Mouse (Mus musculus): ENCODE measurements at regions not wholly inside any gene's neighbourhood (a gene's known extent, or its start where the extent isn't known, plus 50 kb on each side); places are given as distances from the start of the nearest gene placed in this dataset.
A peak's percentile ranks its signal among the peaks of the same experiment; 100 is the strongest.

DNA sequence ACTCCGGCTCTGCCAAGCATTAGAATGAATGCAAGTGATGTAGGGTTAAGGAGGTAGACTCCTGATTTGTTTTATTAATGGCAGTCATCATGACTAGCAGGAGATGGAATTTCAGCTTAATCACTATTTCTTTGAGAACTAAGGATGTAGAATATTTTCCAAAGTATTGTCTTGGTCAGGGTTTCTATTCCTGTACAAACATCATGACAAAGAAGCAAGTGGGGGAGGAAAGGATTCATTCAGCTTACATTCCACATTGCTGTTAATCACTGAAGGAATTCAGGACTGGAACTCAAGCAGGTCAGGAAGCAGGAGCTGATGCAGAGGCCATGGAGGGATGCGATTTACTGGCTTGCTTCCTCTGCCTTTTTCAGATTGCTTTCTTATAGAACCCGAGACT, 195.4 kb upstream of the Tmem72 start:
- WGBS, result 23% methylated on average over 3 of the region's 3 CpGs
- no peaks in the 10 kb centered on the region for H3K27me3 ChIP-seq (ENCODE audit: insufficient read depth, low read length)
- peak; percentile 58 for DNase-seq (ENCODE audit: low spot score)
- no peak for TF ChIP-seq CTCF (IDR thresholded peaks at IDR 0.05; ENCODE audit: low read depth)
- H3K36me3 ChIP-seq (ENCODE audit: insufficient read depth, low read length), result no peaks in the 10 kb centered on the region
- H3K9ac ChIP-seq (ENCODE audit: low read depth, low read length), result no peak overlapping the region
- H3K4me2 ChIP-seq (ENCODE audit: low read length), result no peak overlapping the region
- no peak overlapping the region for H3K27ac ChIP-seq
- H3K9me3 ChIP-seq (replicated peaks; ENCODE audit: low read length), result no peaks in the 10 kb centered on the region
- no peak overlapping the region for H3K4me3 ChIP-seq (replicated peaks; ENCODE audit: low read depth, low read length)
- ATAC-seq (replicated peaks; ENCODE audit: low FRiP score, low read depth), result no peak
- H3K4me1 ChIP-seq (replicated peaks; ENCODE audit: insufficient read depth, low read length), result no peaks in the 10 kb centered on the region

DNA sequence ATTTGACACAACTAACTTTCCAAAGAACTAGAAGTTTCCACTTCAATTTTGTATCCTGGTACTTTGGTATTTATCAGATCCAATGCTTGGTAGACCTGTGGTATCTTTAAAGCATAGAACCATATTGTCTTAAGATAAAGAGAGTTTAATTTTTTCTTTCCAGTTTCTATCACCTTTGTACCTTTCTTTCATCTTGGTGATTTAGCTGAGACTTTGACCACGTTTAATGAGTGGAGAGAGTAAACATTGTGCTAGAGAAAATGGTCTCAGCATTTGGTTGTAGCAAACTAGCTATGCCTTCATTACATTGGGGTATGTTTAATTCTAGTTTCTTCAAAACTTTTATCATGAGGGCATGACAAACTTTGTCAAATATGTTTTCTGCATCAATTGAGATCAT, 197.4 kb upstream of the Tmem72 start:
- DNase-seq (ENCODE audit: low spot score), result no peak

DNA sequence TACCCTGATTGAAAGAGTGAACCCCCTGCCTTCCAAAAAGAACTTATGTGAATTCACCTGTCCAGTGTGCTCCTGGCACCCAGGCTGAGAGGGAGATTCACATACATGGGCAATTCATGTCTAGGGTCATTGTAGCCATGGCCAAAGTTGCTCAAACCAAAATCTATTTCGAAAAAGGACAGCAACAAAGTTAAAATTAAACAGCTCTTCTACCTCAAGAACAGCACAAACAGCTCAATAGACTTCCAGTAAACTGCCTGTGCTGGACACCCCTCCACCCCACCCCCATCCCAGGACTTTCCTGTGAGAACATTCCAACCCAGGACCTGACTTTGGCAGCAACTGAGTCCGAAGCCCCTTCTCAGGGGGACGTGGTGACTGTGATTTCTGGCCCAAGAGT, 218.3 kb upstream of the Tmem72 start:
- 78% methylated on average over 3 of the region's 3 CpGs for WGBS
- Histone ChIP-seq H3K4me2 (ENCODE audit: low read length) (no peak overlapping the region), H3K36me3 (ENCODE audit: insufficient read depth, low read length) (no peaks in the 10 kb centered on the region), H3K27ac (no peak overlapping the region), H3K9ac (ENCODE audit: low read depth, low read length) (no peak overlapping the region), H3K9me3 (replicated peaks; ENCODE audit: low read length) (no peaks in the 10 kb centered on the region), H3K4me1 (replicated peaks; ENCODE audit: insufficient read depth, low read length) (no peaks in the 10 kb centered on the region), H3K4me3 (replicated peaks; ENCODE audit: low read depth, low read length) (no peak overlapping the region), H3K27me3 (ENCODE audit: insufficient read depth, low read length) (no peaks in the 10 kb centered on the region)
- ATAC-seq (replicated peaks; ENCODE audit: low FRiP score, low read depth), result no peak
- no peak for DNase-seq (ENCODE audit: low spot score)
- TF ChIP-seq CTCF (IDR thresholded peaks at IDR 0.05; ENCODE audit: low read depth), result no peak

More for the DNA sequence above, 197.4 kb upstream of the Tmem72 start:
- no peak for ATAC-seq (replicated peaks; ENCODE audit: low FRiP score, low read depth)
- H3K27ac ChIP-seq, result no peak overlapping the region
- no peak overlapping the region for H3K9ac ChIP-seq (ENCODE audit: low read depth, low read length)
- no peak for TF ChIP-seq CTCF (IDR thresholded peaks at IDR 0.05; ENCODE audit: low read depth)
- H3K4me2 ChIP-seq (ENCODE audit: low read length), result no peak overlapping the region
- 50% methylated on average over 1 of the region's 1 CpGs for WGBS
- H3K27me3 ChIP-seq (ENCODE audit: insufficient read depth, low read length), result no peaks in the 10 kb centered on the region
- H3K36me3 ChIP-seq (ENCODE audit: insufficient read depth, low read length), result no peaks in the 10 kb centered on the region
- H3K4me1 ChIP-seq (replicated peaks; ENCODE audit: insufficient read depth, low read length), result no peaks in the 10 kb centered on the region
- H3K4me3 ChIP-seq (replicated peaks; ENCODE audit: low read depth, low read length), result no peak overlapping the region
- H3K9me3 ChIP-seq (replicated peaks; ENCODE audit: low read length), result no peaks in the 10 kb centered on the region

DNA sequence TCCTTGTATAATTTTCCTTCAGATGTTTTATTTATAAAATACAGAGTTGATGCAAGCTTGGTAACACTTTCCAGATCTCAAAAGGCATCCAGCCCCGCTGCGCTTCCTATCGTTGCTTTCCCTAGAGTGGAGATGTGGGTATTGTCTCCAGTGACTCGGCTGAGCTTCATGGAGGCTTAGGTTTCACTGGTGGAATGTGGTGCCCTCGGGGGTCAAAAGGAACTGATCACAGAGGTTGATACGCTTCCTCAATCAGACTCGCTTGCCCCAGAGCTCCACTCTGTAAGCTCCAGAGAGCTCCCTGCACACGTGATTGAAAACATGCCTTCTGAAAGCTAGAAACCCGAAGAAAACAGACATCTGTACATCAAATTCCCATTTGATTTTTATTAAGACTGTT, 224.9 kb upstream of the Tmem72 start:
- H3K4me3 ChIP-seq (replicated peaks; ENCODE audit: low read depth, low read length), result no peak overlapping the region
- 44% methylated on average over 9 of the region's 9 CpGs for WGBS

DNA sequence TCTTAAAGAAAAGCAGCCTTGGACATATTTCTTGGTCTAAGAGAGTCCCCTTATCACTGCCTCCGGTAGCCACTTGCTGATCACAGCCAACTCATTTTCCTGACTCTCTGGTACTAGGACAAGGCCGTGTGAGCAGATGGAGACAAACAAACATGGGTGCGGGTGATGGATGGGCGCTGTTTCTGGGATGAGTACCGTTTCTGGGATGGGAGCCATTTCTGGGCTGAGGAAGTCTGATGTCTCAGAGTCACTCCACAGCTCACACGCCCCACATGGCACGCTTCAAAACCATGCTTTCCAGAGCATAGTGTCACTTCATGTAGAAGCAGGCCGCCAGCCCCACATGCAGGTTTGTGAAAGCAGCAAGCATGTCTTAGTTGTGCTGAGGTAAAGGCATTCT, 225.6 kb upstream of the Cxcl12 start:
- Histone ChIP-seq H3K27ac (no peak overlapping the region), H3K4me2 (ENCODE audit: low read length) (no peak overlapping the region), H3K27me3 (ENCODE audit: insufficient read depth, low read length) (no peaks in the 10 kb centered on the region), H3K4me1 (replicated peaks; ENCODE audit: insufficient read depth, low read length) (no peaks in the 10 kb centered on the region), H3K4me3 (replicated peaks; ENCODE audit: low read depth, low read length) (no peak overlapping the region), H3K36me3 (ENCODE audit: insufficient read depth, low read length) (no peaks in the 10 kb centered on the region), H3K9me3 (replicated peaks; ENCODE audit: low read length) (no peaks in the 10 kb centered on the region), H3K9ac (ENCODE audit: low read depth, low read length) (no peak overlapping the region)
- DNase-seq (ENCODE audit: low spot score) (no peak), ATAC-seq (replicated peaks; ENCODE audit: low FRiP score, low read depth) (no peak)
- 80% methylated on average over 8 of the region's 8 CpGs for WGBS
- TF ChIP-seq CTCF (IDR thresholded peaks at IDR 0.05; ENCODE audit: low read depth), result no peak

More for the DNA sequence above, 224.9 kb upstream of the Tmem72 start:
- no peaks in the 10 kb centered on the region for H3K4me1 ChIP-seq (replicated peaks; ENCODE audit: insufficient read depth, low read length)
- H3K4me2 ChIP-seq (ENCODE audit: low read length), result no peak overlapping the region
- DNase-seq (ENCODE audit: low spot score), result no peak
- no peaks in the 10 kb centered on the region for H3K27me3 ChIP-seq (ENCODE audit: insufficient read depth, low read length)
- H3K9me3 ChIP-seq (replicated peaks; ENCODE audit: low read length), result no peaks in the 10 kb centered on the region
- no peak for TF ChIP-seq CTCF (IDR thresholded peaks at IDR 0.05; ENCODE audit: low read depth)
- H3K36me3 ChIP-seq (ENCODE audit: insufficient read depth, low read length), result no peaks in the 10 kb centered on the region
- ATAC-seq (replicated peaks; ENCODE audit: low FRiP score, low read depth), result no peak
- no peak overlapping the region for H3K9ac ChIP-seq (ENCODE audit: low read depth, low read length)
- no peak overlapping the region for H3K27ac ChIP-seq

DNA sequence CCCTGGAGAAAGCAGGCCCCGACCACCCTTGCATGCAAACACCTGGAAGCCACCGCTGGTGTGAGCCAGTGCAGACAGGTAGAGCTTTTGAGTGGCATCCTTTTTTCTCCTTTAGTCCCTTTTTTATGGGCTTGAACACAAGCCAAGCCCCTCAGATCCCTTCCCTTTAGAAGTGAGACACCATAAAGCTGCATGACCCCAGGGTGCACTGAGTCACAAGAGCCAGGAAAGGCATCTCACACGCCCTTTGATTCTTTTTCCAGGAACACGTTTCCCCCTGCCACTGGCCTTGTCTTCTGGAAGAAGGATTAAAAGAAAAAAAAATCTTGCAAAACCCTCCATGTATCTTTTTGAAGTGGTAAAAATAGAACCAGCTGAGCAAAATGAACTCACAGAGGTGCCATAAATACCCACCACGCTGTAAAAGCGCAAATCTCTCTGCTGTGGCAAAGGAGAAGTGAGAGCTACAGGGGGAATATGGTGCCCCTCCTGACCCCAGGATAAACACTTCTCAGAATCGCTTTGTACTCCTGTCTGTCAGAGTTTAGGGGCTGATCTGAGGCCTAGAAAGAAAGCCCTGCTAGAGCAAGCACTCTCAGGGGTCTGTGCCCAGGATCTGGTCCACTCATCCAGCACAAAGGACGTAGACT, 222.1 kb upstream of the Cxcl12 start:
- no peak overlapping the region for H3K9ac ChIP-seq (ENCODE audit: low read depth, low read length)
- no peaks in the 10 kb centered on the region for H3K27me3 ChIP-seq (ENCODE audit: insufficient read depth, low read length)
- WGBS, result 31% methylated on average over 8 of the region's 8 CpGs
- DNase-seq (ENCODE audit: low spot score) (no peak), ATAC-seq (replicated peaks; ENCODE audit: low FRiP score, low read depth) (no peak)
- H3K4me2 ChIP-seq (ENCODE audit: low read length), result no peak overlapping the region
- H3K4me1 ChIP-seq (replicated peaks; ENCODE audit: insufficient read depth, low read length), result no peaks in the 10 kb centered on the region
- H3K9me3 ChIP-seq (replicated peaks; ENCODE audit: low read length), result no peaks in the 10 kb centered on the region
- no peak for TF ChIP-seq CTCF (IDR thresholded peaks at IDR 0.05; ENCODE audit: low read depth)
- no peak overlapping the region for H3K27ac ChIP-seq
- H3K36me3 ChIP-seq (ENCODE audit: insufficient read depth, low read length), result no peaks in the 10 kb centered on the region
- no peak overlapping the region for H3K4me3 ChIP-seq (replicated peaks; ENCODE audit: low read depth, low read length)

DNA sequence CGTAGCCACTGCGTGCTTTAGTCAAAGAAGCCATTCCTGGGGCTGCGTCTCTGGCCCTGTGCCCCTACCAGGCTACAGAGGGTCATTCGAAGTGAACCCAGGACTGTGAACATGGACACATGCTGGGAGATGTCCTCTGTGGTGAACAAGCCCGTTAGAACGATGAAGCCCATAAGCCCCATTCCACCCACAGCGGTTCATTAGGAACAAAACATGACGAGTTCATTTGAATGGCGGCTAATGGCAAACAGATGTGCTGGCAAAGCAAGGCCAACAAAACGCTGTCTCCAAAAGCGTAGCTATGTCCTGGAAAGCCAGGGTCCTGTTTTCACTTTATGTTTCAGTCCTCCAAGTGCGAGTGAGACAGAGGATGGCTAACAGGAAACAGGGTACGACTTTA, 208.7 kb upstream of the Cxcl12 start:
- no peaks in the 10 kb centered on the region for H3K36me3 ChIP-seq (ENCODE audit: insufficient read depth, low read length)
- ATAC-seq (replicated peaks; ENCODE audit: low FRiP score, low read depth) (no peak), DNase-seq (ENCODE audit: low spot score) (no peak)
- no peak overlapping the region for H3K27ac ChIP-seq
- no peaks in the 10 kb centered on the region for H3K9me3 ChIP-seq (replicated peaks; ENCODE audit: low read length)
- no peak overlapping the region for H3K4me2 ChIP-seq (ENCODE audit: low read length)
- no peaks in the 10 kb centered on the region for H3K4me1 ChIP-seq (replicated peaks; ENCODE audit: insufficient read depth, low read length)
- TF ChIP-seq CTCF (IDR thresholded peaks at IDR 0.05; ENCODE audit: low read depth), result no peak
- no peaks in the 10 kb centered on the region for H3K27me3 ChIP-seq (ENCODE audit: insufficient read depth, low read length)
- H3K9ac ChIP-seq (ENCODE audit: low read depth, low read length), result no peak overlapping the region
- H3K4me3 ChIP-seq (replicated peaks; ENCODE audit: low read depth, low read length), result no peak overlapping the region
- WGBS, result 73% methylated on average over 13 of the region's 13 CpGs

Measured in kidney, postnatal 0 days (tissue).